Mouse (Mus musculus): ENCODE results near the gene Pex10. TPM values are rescaled to one million over a fixed set of nuclear protein-coding genes. Genes with fewer than 3 reads are reported as not detected.
"Not testable (repeated sequence)": the region's sequence is repeated elsewhere in the genome, so short reads cannot be mapped to it uniquely, and the experiment has no call there.

Gene Pex10
- total RNA-seq, 2 experiments from 2014 or later: 25.6 to 27.5 TPM

DNA sequence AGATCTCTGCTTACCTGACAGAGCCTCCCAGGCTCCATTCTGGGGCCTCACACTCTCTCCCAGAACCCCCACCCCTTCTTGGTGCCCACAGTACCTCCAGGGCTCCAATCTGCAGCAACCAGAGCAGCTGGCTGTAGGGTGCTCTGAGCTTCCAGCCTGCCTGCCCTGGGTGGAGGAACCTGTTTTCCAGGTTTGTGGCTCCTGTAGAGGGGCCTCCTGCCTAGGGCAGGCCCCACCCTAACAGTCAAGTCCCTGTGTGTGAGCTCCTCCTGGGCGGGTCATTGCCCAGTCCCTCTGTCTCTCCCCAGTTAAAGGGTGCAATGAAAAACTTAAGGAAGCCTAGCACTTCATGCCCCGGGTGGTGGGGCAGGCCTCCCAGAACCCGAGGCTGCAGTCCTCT lies 2.9 kb upstream of the Pex10 start:
- no peak for DNase-seq (ENCODE audit: low spot score in 2 of 2)

DNA sequence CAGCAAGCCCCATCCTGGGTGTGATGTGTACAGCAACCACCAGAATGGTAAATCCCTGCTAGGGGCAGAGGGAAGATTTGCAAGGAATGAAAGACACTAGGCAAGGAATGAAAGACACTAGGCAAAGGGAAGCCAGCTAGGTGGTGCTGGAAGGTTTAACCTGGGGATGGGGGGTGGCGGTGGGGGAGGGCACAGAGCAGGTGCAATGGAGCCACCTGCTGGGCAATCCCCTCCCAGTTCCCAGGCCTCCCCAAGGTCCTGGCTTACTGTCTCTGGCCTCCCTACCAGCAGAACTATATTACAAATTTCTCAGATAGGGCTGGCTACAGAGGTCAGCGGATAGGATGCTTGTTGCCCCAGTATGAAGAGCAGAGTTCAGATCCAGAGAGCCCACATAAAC lies 2.3 kb upstream of the Pex10 start:
- DNase-seq (ENCODE audit: low spot score in 2 of 2): no peak

DNA sequence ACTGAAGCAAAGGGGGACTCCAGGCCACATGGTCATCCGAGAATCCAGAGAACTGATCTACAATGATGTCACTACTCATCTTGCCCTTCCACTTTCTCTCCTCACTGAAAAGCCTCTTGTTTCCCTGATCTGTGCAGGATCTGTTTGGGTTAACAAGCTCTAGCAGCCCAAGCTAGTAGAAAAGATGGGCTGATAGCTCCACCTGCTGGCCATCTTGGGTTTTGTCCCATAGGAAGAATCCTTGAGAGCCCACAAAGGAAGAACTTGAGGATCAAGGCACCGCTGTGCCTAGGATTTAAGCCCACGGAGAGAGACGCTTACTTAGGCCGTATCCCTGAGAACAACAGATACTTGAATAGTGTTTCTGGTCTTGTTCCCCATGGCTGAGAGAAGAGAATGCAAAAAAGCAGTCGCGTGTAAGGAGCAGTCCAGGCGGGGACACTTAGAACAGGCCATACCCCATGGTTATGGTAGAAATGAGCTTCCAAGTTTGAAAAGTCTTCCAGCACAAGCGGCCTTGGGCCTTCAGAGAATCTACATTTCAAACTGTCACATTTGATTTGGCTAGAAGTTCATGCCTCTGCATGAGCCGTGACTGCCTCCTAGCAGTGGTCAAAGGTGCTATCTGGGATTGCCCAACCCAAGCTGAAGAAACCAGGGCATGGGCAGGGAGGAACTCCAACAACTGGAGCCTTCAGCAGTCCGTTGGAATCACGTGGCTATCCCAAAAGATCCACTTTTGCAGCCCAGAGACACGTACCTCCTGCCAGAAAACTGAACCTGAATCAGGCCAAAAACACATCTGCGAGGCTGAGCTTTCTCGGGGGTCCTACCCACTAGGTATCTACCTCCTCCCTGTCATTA lies 614 bp upstream of the Pex10 start:
- DNase-seq (ENCODE audit: low spot score in 2 of 2): peak; percentile 64 to 80

DNA sequence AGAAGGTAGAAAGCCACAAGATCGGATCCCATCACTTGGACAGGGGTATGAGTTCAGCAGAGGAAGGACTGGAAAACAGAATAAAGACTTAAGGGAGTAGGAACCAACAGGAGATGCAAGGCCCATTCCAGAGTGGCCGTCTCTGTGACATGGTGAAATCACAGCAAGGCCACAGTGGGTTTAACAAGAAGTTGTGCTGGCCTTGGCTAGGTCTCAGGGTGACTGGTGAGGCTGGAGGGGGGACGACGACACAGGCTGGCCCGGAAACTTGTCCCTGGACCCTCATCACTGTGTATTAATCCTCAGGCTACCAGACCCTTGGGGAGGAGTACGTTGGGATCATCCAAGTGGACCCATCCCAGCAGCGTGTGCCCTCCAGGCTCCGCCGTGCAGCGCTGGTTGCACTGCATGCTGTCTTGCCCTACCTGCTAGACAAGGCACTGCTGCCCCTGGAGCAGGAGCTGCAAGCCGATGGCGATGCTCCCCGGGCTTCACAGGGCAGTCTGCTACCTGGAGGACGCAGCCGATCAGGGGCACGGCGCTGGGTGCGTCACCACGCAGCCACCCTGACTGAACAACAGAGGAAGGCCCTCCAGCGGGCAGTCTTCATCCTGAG lies 1.6 kb downstream of the Pex10 start:
- DNase-seq (ENCODE audit: low spot score in 2 of 2): no peak

DNA sequence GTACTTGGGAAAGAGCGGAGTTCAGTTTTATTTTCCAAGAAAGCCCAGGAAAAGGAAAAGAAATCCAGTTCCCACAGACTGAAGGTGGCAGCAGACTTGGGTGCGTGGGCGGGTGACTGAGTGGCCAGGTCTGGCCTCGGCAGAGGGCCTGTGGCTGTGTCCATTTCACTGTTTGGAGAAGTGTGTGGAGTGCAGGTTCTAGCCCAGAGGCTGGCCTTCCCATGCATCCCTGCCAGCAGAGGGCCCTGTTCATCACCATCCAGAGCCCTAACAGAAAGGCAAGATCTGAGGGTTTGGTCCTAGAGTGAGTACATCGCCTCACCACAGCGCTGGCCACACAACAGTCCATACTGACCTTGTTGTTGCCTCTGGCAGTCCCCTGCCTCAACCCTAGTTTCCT lies 2.4 kb downstream of the Pex10 start:
- no peak for DNase-seq (ENCODE audit: low spot score in 2 of 2)

DNA sequence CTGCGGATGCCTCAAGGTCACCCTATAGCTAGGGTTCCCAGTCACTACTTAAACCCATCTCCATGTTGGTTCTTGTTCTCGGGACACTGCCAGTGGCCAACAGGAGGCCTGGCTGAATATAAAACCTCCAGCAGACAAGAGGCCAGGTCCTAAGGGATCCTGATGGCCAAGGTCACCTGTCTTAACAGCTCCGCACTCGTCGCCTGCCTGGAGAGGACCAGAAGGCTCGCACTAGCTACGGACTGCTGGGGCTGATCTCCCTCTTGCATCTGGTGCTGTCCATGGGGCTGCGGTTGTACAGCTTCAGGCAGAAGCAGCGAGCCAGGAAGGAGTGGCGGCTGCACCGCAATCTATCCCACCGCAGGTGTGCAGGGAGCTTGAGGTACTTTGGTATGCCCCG lies 3.4 kb downstream of the Pex10 start:
- no peak for DNase-seq (ENCODE audit: low spot score in 2 of 2)

DNA sequence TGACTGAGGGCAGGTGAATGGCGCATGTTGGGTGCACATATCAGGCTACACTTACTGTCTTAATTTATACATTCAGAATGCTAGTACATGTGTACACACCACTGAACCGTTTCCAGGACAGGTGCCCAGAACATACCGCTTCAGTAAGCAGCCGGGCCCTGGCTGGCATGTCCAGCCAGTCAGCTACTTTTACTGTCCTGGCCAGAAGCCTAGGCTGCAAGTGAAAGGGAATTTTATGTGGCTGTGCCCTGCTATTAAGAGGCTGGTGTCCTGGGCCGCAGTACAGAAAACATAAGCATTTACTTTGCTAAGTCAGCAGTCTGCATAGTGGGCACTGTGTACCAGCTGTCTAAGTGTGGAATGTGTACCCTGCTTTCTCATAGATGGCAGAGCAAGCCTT lies 4.1 kb downstream of the Pex10 start:
- DNase-seq (ENCODE audit: low spot score in 2 of 2): no peak

DNA sequence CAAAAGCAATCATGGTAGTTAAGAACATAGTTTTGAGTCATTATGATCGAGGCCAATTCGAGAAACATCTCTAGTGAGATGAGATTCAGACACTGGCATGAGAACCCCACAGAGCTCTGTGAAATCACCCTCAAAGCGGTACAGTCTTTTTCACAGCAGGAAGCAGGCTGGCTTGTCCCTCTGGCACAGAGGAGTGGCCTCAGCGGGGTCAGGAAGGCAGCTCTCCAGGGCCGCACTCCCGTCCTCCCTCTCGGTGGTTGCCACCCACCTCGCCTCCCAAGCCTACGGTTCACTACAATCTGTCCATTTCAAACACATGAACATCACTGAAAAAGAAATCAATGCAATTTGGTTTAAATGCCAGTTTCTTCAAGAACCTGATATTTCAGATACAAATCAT lies 7.6 kb downstream of the Pex10 start:
- no peak for DNase-seq (ENCODE audit: low spot score in 2 of 2)

DNA sequence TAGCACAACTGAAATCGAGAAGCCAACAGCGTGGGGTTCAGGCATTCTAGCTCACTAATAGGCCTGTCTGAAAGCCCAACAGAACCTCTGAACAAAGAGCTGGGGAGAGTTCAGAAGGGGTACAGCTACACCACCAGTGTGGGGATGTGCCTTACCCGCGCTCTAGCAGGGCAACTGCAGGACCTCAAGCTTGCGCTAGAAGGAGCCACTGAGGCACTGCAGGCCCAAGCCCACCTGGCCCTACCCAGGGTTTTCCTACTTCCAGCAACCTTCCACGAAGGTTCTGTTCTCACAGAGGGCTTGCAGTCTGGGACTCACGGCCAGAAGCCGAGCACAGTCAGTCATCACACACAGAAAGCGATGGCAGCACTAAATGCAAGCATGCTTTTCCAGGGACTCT lies 8.3 kb downstream of the Pex10 start:
- DNase-seq (ENCODE audit: low spot score in 2 of 2): no peak

DNA sequence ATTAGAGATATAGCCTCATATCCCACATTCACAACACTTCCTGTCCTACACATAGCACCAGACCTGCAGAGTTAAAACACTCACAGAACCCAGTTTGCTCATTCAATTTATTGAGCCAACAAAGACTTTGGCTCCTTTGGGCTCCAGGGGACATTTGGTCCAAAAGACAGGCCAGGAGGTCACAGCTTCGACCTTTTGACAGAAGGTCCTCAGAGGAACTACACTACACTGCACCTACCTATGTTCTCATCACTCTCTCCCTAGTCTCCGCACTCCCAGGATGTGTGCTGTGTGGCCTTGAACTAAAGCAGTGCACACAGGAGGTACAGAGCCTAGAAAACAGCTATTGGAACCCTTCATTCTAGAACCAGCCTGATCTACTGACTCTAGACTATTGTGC lies 9.0 kb downstream of the Pex10 start:
- no peak for DNase-seq (ENCODE audit: low spot score in 2 of 2)

DNA sequence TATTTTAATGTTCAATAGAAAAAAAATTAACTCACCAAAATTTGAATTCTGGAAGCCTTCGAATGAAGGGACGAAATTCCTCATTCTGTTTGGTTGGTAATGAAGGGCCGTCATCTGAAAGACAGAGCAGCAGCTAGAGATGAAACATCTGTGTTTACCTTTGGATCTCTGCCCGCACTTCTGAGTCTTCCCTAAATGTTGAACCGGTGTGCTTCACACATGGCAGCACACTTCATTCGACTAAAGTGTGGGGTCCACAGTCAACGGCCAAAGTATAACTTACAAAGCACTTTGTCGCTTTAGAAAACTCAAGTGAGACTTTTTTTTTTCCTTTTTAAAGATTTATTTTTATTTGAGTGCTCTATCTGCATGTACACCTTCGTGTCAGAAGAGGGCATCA lies 9.9 kb downstream of the Pex10 start:
- no peak for DNase-seq (ENCODE audit: low spot score in 2 of 2)

DNA sequence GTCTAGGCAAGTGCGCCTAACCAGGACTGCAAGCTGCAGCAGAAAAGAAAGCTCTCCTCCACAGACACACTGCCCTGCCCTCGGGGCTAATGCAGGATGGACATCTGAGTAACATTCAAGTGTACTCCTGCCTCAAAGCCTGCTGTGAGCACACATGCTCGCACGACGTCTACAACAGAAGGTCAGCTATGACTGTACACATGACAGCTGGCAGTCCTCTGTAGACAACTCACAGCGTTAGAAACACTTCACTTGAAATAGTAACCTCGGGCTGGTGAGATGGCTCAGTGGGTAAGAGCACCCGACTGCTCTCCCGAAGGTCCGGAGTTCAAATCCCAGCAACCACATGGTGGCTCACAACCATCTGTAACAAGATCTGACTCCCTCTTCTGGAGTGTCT lies 12.0 kb downstream of the Pex10 start:
- not testable (repeated sequence) for DNase-seq (ENCODE audit: low spot score in 2 of 2)

DNA sequence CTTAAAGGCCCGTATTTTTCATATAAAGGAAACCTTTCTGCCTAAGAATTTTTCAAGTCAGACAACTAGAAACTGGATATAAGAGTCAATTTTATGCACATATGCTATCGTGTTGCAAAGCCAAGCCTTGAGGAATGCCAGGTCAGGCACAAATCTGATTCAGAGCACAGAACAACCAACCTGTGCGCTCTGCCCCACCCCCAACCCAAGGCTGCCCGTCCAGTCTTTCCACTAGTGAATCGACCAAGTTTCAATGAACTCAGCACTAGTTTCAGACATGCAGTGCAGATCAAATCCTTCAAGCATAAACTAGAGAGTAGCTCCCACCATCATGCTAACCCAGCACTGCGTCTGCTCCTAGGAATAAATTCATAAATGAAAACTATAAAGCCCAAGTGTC lies 12.8 kb downstream of the Pex10 start:
- DNase-seq (ENCODE audit: low spot score in 2 of 2): no peak

DNA sequence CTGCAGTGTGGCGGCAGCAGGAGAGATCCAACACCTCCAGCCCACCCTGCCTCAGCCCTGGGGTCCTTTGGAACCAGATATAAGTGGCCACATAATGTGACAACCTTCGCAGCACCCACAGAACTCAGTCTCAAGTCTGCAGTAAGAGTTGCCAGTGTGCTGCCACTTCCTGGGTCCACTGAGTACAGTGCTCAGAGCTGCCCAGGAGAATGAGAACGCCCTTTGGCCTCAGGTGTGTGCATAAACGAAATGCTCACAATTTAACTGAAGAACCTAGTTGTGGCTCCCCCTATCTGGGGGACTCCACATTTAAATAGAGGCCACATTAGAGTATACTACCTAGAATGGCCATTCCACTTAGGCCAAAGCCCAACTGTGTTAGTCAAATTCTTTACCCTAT lies 16.7 kb downstream of the Pex10 start:
- DNase-seq (ENCODE audit: low spot score in 2 of 2): no peak

DNA sequence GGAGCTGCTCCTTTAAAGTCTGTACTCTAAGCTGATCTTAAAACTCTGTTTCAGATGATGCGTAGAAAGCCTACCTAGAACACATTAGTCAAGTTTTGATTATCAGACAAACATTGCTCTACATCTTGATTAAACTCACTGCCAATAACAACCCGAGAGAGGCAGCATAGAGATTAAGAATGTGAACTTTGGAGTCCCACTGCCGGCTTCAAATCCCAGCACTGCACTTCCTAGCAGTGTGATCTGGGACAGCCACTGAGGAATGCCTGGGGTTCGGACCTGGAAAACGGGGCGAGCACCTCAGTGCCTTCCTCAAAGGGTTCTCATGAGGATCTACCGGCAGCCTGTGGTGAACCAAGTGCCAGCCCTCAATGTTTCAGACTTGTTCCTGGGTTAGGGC lies 17.5 kb downstream of the Pex10 start:
- DNase-seq (ENCODE audit: low spot score in 2 of 2): no peak

DNA sequence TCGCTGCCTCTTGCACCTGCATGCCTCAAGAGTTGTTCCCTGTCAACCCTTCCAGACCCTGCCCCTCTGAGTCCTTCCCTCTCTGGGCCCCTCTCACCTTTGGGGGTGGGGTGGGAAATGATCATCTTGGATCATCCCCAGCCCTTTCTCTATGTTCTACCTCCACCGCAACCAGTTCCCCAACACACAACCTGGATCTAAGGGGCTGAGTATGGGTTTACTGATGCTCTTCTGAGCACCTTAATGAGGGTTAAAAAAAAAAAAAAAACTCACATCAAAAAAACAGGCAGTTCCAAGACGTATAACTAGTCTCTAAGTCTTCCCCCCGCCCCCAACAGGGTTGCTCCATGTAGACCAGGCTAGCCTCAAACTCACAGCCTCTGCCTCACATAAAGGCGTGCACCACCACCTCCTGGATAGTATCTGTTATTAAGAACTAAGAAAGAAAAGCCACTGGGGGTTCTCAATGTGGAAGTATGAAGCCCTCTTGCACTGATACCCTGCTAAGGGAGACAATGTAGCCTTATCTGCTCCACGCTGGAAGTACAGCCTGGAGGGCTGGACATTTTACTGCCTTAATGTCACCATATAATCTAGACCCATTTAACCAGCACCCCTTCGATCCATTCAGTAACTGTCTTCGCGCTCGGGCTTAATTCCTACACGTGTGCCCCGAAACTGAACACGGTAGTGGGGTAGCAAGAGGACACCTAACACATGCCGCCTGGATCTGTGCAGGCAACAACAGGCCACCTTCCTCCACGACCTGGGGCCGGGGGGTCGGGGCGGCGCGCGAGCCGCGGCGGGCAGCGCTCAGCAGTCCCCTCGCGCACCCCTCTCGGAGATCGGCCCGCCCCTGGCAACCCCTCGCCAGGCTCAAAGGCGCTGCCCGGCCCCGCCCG lies 18.6 kb downstream of the Pex10 start:
- no peak for DNase-seq (ENCODE audit: low spot score in 2 of 2)

DNA sequence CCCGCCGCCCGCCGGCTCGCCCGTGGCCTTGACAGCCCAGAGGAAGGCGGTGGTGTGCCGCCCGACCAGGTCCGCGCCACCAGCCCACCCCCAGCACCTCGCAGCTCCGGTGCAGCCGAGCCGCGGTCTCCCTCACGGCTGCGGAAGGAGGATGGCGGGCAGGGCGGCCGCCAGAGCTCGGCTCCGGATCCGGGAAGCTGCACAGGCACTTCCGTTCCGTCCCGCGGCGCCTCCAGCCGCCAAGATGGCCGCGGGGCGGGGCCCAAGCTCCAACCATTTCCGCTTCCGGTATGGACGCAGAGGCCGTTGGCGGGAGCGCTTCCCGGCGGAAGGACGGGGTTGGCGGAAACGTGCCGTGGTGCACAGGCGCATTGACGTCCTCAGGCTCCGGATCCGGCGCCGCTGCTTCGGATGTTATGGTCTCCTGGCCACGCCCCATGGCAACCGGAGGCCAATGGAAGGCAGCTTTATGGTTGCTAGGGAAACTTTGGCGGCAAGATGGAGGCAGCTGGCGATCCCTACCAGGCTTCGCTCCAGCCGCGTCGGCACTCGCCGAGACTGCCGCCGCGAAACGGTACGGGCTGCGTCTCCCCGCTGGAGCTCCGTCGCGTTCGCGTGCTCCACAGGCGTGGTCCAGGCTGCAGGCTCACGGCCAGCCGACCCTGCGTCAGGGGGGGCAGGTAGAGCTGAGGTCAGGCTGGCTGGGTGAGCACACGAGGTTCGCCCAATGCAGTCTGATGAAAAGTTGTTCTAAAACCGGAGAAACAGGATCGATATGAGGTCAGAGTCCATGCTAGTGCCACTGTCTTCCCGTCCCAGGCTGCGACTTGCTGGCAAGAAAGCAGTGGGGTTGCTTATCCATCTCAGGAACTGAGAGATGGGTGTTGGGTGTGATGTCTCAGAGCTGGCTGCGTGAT lies 19.6 kb downstream of the Pex10 start, which contains the start of the genes Rer1 and Morn1:
Gene Rer1, minus strand, starts transcription at position 275 of the 917 bp plus-strand sequence.
Gene Morn1, plus strand, starts transcription at position 470 of the 917 bp plus-strand sequence.
- peak; percentile 99 to 100 for DNase-seq (ENCODE audit: low spot score in 2 of 2)

DNA sequence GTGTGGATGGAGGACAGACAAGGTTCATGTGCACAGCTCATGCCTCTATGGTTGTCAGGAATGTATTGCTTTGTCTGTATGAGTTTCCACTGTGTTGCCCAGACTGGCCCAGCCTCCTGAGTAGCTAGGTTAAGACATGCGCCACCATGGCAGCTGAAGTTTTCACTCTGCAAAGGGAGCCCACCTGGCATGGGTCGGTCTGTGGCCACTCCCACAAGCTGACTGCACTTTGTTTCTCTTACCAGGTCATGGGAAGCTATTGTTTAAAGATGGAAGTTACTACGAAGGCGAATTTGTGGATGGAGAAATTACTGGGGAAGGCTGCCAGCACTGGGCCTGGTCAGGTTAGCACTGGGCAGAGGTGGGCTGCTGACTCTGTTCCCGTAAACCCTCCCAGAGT lies 22.4 kb downstream of the Pex10 start:
- no peak for DNase-seq (ENCODE audit: low spot score in 2 of 2)

DNA sequence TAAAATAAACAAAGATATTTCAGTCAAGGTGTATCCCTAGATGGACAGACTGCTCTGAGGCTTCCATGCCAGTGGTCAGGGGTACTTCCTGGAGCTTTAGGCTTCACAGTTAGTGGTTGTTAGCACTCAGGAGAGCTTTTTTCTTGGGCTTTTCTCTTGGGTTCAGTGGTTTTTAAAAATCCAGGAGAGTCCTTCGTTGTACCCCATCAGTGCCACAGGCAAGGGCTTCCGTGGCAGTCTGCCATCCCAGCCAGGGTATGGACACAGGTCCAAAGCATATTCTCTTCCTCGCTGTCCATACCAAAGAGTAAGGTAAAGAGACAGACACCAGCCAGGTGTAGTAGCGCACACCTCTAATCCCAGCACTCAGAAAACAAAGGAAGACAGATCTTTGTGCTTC lies 23.3 kb downstream of the Pex10 start:
- DNase-seq (ENCODE audit: low spot score in 2 of 2): no peak

DNA sequence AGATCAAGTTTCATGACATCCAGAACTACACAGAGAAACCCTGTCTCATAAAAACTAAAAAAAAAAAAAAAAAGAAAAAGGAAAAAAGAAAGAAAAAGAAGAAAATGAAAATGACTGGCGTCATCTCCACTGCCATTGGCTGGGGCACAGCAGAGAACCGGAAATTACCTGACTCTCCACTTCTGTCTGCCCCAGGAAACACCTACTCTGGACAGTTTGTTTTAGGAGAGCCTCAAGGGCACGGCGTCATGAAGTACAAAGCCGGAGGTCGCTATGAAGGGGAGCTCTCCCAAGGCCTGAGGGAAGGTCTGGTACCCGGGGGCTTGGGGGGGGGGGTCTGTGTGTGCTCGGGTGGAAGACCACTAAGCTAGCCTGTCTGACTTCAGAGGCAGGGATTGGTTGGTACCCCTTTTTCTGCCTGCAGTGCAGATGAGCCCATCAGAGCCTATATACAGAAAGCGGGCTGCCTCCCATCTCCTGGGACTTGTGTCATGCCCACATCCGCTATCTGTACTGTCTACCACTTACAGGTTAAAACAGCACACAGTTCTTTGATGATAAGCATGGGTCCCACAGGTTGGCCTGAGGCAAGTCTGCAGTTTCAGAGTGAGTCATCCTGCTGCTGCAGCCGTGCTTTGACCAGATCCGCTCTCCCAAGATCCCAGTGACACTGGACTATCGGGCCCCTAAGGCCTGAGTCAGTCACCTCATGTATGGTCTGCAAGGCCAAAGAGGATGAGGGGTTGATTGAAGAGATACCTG lies 24.1 kb downstream of the Pex10 start:
- DNase-seq (ENCODE audit: low spot score in 2 of 2): no peak
